Mouse (Mus musculus) cerebellum, postnatal 10 days (tissue): Measurements from ENCODE around the gene Mif4gd.

Source experiments
- DNase-seq, 2 experiments: peaks; one replicate each; pipeline ENCODE4 v3.0.0; 2021; ENCODE audit warnings: mixed read lengths in 2 of 2

The Mif4gd gene

DNA sequence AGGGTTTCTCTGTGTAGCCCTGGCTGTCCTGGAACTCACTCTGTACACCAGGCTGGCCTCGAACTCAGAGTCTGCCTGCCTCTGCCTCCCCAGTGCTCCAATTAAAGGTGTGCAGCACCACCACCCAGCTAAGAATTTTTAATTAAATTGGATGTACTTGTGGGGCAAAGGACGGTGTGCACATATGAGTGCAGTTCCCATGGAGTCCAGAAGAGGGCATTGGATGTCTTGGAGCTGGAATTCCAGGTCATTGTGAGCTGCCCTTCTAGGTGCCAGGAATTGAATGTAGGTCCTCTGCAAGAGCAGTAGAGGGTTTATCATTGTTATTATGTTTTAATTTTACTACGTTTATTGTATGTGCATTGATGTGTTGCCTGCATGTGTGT lies 18.7 kb upstream of the Mif4gd start:
- DNase-seq: peak; percentile 64 to 72

DNA sequence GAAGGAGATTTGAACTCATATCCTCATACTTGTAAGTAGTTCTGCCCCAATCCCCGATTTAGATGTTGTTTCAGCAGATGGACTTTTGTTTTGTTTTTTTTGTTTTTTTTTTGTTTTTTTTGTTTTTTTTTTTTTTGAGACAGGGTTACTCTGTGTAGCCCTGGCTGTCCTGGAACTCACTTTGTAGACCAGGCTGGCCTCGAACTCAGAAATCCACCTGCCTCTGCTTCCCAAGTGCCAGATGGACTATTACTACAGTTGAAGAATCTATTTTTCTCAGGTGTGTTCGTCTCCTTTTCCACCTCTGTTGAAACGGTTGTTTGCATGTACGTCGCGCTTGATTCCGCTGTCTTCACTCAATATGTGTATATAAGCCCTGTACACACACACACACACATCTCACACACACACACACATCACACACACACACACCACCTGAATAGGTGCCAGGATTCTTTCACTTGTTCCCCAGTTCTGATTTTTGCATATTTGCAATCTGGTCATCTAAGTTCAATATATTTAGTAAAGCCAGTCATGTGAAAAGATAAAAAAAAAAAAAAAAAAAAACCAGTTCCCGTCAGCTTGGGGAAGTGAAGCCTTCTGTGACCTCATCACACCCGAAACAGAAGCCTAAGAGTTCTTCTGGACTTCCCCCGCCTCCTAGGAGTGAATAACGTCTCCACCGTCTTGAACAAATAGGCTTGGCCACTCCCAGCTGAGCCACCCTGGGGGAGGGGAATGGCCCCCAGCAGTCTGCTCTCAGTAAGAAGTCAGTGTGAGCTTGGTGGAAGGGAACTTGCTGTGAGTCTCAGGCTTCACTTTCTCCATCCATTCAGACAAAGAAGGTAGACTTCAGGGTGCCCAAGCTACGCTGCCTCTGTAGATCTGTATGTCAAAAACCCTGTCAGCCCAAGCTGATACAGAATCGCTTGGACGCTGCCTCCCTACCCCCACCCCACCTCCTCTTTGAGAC lies 18.0 kb upstream of the Mif4gd start:
- DNase-seq: no peak

DNA sequence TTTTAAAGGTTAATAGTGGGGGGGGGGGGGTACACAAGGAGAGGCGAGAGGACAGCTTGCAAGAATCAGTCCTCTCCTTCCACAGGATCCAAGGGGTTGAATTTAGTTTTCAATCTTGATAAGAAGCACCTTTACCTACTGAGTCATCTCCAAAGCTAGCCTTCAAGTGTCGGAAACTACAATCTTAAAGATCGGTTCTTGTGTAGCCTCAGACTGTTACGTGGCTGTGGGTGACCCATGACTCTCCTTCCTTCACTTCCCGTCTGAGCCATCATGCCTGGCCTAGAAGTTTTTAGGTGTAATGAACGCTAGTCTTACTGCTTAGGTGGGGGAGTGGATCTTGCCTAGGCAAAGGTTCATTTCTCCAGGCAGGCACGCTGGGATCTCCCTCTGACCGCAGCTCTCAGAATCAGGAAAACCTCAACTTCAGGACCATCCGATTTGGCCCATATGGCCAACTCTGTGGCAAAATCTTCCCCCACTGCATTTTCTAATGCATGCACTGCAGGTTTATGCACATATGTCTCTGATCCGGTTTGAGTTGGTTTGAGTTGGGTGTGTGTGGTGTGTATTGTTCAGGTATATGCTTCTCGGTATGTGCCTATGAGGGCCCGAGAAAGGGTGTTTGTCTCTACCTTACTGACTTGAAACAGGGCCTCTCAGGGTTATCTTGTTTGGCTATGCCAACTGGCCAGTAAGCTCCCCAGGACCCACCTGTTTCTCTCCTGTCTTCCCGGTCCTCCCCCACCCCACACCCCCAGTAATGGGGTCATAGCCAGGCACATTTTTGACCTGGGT lies 17.2 kb upstream of the Mif4gd start:
- DNase-seq: no peak

DNA sequence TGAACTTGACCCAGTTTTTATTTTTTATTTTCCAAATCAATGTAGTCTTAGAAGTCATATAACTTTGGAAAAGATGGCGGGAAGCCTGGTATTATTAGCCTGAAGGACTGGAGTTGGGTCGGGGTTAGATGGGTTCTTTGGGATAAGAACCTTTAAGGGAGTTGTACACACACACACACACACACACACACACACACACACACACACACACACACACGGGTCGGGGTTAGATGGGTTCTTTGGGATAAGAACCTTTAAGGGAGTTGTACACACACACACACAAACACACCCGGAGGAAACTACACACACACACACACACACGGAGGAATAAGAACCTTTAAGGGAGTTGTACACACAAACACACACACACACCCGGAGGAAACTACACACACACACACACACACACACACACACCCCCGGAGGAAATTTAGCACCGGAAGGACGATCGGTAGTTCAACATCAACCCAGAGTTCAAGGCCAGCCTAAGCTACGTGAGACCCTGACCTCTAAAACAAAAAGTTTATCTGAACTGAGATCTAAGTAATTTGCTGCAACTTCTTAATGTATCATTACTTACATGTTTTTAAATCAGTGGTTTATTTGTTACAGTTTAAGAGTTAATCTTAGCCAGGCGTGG lies 15.8 kb upstream of the Mif4gd start:
- DNase-seq: no peak

DNA sequence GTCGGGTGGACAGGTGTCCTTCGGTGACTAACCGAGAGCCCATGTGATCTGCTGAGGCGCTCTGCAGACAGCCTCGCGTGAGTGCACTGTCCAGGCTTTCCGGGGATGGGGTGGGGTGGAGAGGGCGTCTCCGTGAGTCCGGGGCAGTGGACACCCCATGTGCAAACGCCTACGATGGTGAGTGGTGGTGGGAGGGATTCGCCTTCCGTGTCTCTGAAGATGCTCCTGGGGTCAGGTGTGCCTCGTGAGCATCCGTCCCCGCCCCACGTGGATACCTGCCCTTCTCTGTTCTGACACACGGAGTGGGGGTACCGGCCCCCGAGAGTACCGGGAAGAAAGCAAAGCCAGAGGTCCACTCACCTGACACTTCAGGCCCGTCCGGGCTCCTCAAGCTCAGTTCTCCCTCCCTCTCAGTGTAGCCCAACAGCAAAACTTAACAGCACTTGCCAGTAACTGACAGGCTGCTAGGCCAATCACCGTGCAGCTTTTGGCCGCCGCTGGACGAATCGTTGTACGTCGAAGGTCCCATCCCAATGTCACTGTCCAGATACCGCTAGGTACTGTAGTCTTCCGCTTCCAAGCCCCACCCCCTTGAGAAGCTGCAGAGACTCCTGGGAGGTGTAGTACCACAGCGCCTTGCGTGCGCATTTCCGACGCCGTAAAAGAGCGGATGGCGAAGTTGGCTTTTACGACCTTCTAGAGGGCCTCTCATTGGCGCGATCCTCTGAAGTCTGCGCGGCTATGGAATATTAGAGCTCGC lies 15.1 kb upstream of the Mif4gd start, which contains the start of gene Slc25a19:
Gene Slc25a19, minus strand, starts transcription at position 591 of the 760 bp plus-strand sequence.
- DNase-seq: peak; percentile 99 to 100

DNA sequence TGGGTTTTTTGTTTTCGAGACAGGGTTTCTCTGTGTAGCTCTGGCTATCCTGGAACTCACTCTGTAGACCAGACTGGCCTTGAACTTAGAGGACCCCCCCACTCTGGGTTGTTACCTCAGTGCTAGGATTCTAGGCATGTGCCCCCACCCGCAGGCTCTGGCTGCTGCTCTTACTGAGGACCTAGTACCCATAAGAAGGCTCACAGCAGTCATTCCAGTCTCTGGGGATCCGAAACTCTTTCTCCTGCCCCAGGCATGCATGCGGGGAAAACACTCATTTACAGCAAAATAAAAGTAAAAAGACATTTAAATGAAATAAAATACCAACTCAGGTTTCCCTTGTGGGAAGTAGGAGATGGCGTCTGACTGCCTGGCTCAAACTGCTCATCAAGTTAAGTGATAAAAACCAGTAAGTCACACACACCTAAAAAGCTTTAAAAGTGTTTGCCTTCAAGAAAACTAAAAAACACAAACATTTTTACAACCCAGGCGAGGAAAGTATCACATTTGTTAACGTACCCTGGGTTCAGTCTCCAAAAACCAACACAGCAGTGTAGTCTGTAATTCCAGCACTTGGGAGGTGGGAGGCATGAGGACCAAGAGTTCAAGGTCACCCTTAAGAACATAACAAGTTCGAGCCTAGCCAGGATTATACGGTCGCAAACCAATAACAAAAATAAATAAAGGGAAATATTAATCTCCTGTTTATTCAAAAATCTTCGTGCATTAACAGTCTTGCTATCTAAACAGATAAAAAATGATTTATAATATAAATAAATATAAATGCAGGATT lies 14.3 kb upstream of the Mif4gd start:
- no peak for DNase-seq

DNA sequence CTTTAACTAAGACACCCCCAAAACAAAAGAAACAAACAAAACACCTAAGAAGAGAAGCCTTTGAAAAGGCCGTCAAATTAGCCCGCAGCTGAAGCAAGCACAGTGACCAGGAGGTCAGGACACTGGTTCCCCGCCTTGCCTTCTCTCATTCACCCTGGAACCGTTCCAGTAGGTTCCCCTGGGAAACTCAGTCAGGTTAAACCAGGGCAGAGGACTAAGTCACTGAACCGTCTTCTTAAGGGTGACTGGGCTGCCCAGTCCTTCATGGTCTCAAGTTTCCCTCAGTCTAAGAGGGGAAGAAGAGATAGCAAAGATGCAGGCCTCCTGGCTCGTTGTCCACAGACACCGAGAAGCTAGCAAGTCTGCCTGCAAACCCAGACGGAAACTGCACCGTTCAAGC lies 13.1 kb upstream of the Mif4gd start:
- DNase-seq: peak; percentile 49 to 51

DNA sequence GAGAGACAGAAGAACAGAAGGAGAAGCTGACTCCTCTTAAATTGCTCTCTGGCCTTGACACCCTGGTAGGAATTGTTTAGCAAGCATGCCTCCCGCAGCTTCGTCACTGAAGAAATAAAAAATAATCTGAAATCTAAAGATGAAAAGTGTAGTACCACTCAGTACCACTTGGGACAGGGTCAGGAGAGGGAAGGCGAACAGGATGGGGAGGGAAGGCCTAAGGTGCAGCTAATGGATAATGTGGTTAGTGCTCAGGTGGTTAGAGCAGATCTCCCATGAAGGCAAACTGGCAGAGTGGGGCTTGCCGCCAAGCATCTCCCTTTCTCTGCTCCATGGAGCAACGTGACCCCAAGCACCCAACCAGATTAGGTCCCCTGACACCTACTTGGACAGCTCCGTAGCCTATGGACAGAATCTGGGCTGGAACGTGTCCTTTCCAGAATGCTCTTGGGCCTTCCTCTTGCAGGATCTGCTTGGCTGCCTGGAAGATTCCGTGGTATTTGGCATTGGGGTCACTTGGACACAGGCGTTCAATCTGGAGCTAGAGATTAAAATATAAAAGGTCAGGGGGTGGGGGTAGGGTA lies 10.8 kb upstream of the Mif4gd start:
- peak in 1 of 2 experiments; percentile 54 for DNase-seq

DNA sequence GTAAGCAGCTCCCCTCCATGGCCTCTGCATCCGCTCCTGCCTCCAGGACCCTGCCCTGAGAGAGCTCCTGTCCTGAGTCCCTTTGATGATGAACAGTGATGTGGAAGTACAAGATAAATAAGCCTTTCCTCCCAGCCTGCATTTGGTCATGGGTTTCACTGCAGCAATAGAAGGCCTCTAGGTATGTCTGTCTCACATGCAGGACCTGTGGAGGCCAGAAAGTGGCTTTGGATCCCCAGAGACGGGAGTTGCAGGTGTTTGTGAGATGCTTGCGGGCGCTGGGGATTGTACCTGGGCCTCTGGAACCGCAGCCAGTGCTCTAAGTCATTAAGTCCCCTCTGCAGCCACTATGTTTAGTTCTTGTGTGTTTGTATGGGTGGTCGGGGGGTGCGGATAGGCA lies 7.2 kb upstream of the Mif4gd start:
- no peak for DNase-seq

DNA sequence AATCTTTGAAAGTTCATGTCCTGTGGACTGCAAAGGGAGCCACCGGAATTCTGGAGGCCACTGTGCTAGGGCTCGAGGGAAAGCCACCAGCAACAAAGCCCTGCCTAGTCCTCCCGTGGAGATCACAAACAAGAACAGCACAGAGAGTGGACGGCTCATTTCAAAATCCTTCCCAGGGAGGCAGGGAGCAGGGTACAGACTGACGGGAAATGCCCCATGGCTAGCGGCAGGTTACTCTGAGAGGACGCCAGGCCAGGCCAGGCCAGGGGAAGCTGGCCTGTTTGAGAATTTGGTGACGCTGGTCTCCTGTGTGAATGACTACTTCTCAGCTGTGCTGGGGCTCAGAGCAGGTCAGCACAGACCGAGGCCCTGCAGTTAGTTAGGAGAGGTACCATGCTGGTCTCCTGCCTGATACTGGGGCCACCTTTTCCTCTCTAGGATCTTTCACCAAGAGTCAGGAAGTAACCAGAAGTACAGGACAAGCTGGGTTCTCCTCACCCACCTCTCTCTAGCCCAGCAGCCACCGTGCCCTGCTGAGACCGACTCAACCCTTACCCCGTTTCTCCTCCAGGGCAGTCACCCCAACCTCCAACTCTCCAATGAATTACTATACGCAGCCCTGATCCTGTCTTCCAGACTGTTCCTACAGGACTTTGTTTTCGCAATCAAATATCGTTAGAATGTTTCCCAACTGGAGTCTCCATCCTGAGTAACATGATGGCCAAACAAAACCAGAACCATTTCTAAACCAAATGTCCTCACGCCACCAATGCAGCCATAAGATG lies 6.2 kb upstream of the Mif4gd start:
- DNase-seq: no peak

DNA sequence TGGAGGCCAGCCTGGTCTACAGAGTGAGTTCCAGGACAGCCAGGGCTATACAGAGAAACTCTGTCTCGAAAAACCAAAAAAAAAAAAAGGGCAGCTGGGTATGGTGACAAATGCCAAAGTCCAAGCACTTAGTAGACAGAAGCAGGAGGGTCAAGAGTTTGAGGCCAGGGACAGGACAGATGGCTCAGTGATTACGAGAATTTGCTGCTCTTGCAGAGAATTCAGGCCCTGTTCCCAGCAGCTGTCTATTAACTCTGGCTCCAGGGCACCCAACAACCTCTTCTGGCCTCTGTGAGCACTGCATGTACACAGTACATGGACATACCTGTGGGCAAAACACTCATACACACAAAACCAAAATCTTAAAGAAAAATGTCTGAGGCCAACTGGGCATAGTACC lies 5.2 kb upstream of the Mif4gd start:
- no peak for DNase-seq

DNA sequence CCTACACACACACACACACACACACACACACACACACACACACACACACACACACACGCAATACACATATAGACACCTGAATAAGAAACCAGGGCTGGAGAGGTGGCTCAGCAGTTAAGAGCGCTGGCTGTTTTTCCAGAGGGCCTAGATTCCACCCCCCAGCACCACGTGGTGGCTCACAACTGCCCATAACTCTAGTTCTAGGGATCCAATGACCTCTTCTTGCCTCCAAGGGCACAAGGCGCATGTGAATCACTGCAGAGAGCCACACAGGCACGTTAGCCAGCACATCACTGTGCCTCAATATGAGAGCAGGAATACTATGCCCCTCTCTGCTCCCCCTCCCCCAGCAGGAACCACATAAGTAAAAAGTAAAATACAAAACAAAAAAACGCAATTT lies 4.1 kb upstream of the Mif4gd start:
- no peak for DNase-seq

DNA sequence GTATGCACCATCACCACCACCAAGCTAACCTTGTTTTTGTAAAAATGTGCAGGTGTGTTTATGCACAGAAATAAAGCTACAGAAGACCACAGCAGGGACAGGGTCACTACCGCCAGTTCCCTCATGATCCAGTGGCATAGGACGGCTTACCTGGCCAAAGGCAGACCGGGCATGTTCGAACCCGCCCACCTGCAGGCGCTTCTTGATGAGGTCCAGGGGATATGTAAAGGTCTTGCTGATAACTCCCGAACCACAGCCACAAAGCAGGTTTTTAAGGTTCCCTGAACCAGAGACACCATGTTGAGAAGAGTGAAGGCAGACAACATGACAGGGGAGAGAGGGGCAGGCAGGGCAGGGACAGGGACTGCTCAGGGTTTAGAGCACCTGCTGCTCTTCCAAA lies 3.6 kb upstream of the Mif4gd start:
- no peak for DNase-seq

DNA sequence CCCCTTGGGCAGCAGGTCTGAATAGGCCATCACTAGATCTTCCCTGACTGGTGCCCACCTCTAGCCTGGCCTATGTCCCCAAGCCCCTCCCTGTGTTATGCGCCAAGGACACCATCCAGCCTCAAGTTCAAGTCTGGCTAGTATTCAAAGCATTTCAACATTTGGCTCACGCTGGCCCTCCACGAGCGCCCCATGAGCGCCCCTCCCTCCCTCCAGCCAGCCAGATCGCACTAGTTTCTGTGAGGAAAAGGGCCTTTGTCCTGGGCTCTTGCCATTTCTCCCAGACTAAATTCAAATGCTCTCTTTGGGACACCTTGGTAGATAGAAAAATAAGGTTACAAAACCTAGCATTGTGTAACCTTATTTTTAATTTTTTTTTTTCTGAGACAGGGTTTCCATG lies 3.1 kb upstream of the Mif4gd start:
- DNase-seq: peak; percentile 40 to 44

DNA sequence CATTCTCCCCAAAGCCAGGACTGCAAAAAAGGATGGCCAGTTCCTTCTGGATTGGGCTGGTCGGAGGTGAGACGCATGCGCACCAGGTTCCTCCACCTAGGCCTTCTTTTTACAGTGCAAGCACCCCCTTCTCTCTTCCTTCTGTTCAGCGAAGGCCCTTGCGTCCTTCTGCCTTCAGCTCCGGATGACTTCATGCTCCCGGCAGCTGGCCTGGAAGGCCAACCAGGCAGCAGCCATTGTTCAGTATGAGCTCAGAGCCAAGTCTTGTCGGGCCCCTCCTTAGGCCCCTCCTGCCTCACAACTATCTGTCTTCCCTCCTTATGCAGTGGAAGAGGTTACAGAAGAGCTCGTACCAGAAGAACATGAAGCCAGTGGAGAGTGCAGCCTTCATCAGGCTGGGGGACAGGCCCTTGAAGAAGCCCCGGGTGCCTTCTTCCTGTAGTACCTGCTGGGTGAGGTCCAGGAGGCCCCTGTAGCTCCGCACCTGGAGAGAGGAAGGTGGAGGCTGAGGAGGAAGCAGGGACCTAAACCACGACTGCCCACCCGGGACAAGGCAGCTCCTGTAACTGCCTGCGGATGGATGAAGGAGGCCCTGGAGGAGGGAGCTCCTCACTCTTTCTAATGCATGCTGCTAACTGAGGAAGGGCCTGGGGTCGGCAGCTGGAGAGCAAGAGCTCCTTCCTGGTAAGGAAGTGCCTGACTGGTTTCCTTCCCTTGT lies 2.5 kb upstream of the Mif4gd start:
- peak; percentile 26 to 37 for DNase-seq

DNA sequence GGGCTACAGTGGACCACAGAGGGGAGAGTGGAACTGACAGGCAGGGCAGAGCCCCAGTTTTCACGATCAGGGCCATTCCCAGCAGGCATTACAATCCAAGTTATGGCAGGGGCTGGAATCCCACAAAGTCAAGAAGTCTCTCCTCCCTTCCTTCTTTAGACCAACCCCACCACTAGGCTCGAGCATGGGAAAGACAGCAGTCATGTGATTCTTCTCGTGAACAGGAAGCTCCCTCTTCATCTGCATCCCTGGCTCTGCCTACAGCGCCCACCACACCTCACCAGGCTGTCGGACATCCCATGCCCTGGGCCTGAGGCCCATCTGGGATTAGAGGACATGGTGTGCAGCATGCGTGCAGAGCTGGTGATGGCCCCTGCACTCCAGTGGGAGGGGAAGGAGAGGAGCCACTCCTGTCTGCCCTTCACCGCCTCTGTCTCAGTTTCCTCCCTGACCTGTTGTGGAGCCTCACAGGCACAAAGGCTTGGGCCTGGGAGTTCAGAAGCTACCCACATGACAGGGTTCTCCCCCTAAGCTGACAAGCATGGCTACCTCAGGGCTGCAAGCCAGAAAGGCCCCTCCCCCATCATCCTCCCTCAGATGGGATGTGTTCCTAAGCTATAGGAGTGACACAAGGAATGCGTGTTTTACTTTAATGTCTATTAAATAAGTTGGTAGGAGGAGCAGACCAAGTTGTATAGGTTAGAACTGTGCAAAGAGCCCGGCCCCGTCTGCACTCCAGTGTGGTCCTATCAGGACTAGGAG lies 1.8 kb upstream of the Mif4gd start:
- peak; percentile 51 to 56 for DNase-seq

DNA sequence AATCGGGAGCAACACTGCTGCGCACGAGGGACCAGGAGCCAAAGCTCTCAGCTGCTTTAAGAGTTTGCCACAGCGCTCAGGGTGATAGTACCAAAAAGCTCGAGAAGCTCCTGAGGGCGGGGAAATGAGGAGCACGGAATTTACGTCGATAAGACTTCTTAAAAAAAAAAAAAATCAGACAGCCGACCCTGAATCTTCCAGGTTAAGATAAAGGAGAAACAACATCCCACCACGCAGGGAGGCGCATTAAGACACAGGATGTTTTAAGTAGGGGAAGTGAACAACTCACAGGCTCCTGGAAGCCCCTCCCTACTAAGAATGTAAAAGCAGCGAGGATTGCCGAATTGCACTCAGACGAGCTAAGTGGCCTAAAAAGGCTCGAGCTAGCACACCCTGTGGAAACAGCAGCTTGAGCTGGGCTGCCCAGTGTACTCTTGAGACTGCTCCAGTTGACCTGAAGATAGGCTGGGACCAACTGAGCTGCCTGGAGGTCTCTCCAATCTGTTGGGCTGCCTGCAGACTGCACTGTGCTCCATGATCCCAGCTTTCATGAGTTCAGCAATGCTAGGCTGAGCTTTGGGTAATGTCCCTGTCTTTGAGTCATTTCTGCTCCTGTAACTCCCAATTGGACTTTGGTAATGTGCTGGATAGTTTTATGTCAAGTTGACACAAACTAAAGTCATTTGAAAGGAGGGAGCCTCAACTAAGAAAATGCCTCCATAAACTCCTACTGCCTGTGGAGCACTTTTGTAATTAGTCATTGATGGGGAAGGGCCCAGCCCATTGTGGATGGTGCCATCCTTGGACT lies 573 bp upstream of the Mif4gd start:
- DNase-seq: no peak

DNA sequence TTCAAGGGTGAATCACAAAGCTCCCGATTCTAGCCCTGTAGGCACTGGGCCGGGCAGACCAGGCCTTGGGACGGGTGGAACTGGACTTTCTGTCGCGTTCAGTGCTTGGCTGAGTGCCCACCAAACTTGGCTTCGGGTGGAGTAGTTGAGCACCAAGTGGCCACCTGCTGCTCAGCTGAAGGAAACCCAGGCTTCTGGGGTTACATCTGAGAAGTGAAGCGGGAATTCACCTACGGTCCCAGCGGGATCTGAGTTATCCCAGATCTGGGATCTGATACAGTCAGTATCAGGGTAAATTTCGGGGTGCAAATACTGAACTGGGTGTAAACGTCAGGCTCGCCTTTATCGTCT lies 735 bp downstream of the Mif4gd start:
- DNase-seq: peak; percentile 86 to 88
